Mouse (Mus musculus) heart, postnatal 10 days (tissue): Measurements from ENCODE around the gene Acoxl. TPM values are rescaled to one million over a fixed set of nuclear protein-coding genes. Genes with fewer than 3 reads are reported as not detected.

Source experiments
- DNase-seq, 2 experiments: peaks; one replicate each; pipeline ENCODE4 v3.0.0; 2021
- intact Hi-C: fragments of 180-260 bp; cut with DNase I; formaldehyde crosslinking; loops from one replicate; pipeline ENCODE4 v1.15.1; 2025
- total RNA-seq, 2 experiments: library from RNA; stranded (reverse); gene quantifications; 2 replicates each; pipeline ENCODE4 v1.2.3; 2021

Acoxl gene
- total RNA-seq, 2 experiments from 2014 or later = 0.10 TPM; not detected in 1

DNA sequence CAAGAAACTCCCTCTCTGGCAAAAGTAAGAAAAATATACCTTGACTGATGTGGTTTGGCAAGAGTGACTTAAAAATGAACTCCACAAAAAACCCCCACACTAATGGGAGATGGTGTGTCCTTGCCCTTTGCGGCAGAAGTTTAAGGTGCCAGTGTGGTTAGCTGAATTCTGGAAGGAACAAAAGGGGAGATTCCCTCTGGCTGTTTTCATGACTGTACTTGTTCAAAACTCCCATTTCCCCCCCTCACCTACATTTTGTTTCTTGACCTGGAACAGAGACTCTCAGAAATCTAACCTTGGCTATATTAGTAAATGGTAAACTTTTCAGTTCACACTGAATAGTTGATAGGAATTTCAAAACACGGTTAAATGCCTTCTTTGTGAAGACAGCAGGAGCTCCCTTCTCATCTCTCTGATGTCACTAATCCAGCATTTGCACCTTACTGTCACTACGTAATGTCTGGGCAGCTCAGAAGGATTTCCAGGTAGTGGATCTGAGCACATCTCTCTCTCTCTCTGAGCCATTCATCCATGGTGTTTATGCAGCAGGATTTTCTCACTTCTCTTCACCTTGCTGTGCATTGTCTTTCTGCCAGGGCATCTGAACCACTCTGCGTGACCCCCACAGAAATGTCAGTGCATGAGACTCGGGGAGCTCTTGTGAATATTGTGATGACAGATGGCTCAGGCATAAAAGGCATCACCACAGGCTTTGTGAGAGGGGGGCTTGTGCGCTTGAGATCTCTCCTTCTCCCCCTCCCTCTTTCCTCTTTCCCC, 91.5 kb downstream of the Acoxl start:
- intact Hi-C loops = no loop called here
- no peak for DNase-seq

DNA sequence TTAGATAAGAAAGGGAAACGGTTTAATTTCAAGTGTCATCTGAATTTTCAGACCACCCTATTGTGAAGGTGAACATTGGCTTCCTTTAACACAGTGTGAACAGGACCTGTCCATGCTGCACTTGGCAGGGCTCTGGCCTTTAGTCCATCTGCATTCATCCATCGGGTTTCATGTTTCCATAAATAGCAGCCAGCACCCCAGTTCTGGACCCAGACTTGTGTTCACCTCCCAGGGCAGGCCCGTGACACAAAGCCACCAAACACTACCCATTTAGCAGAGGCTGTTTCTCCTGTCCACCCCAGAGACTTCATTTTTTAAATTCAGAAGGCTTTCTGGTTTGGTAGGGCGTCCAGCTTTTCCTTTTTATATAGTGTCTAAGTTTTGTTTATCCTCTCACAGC, 92.9 kb downstream of the Acoxl start:
- intact Hi-C loops = no loop called here
- DNase-seq = no peak

DNA sequence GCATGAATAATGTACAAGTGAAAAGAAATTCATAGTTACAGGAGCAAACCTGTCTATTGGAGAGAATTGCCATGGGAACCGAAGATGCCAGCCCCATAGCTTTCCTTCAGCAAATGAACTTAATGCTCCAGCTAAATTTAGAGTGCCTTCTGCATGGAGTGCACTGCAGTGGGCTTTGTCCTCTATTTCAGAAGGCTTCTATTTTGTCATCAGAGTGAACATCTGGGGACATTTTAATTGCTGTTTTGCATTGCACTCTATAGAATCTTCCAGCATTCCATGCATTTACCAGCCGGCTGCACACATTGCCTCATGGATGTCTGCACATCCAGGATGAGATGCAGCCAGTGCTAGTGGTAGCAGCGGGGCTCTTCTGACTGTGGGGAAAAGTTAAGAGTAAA, 94.9 kb downstream of the Acoxl start:
- no peak for DNase-seq
- intact Hi-C loops = no loop called here

DNA sequence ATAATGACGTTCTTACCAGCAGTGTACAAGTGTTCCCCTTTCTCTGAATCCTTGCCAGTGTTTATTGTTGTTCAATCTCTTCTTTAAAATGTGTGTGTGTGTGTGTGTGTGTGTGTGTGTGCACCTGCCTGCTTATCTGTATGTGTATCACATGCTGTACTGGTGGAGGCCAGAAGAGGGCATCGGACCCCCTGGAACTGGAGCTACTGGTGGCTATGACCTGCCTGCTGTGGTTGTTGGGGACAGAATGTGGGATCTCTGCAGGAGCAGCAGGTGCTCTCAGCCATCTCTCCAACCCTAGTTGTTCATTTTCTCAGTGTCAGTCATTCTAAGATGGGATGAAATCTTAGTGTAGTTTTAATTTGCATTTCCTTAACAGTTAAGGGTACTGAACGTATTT, 98.4 kb downstream of the Acoxl start:
- DNase-seq = no peak
- intact Hi-C loops = no loop called here

DNA sequence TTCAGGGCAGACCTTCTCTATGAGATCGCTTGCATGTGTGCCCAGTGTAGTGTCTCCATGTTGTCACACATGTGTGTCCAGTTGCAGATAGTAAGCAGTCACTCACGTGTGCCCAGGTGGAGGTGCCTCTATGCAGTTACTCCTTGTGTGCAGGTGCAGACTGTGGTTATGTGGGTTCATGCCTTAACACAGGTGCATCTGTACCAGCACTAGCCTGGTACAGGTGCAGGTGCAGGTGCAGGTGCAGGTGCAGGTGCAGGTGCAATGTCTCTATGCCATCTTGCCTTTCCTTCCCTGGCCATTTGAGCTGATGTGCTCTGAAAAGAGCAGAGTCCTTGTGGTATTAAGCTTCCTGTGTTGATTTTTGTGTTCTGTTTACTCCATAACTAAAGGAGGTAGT, 100.5 kb downstream of the Acoxl start:
- intact Hi-C loops = no loop called here
- DNase-seq = no peak

DNA sequence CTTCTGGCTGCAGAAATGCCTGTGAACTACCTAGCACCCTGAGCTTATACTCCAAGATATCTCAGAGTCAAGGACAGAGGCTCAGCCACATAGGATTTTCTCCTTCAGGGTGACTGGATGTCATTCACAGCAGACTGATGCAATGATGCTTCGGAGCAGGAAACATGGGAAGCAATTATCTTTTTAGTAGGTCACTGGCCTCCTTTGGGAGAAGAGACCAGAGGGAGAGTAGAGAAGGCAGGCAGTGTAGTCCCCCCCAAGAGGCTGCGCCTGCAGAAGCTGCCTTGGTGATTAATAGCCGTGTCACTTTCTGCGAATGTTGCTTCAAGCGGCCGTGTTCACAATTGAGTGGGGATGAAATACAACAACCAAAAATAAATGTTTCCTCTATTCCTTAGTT, 121.9 kb downstream of the Acoxl start:
- no peak for DNase-seq
- intact Hi-C loops = no loop called here

DNA sequence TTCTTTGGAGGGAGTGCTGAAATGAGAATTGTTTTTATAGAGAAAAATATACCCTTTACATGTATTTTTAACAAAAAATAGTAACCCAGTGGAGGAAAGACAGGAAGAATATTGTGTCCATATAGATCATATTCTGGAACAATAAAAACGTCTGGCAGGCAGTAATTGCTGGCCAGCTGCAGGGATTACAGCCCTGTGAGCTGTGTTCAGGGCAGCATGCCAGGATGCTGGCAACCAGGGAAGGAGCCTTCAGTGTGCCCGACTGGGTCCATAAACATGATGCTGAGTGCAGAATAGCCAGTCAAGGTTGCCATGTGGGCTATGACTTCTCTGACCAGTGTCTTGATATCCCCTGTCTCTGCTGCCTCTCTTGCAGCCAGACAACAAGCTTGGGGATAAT, 122.5 kb downstream of the Acoxl start:
- peak; percentile 34 to 44 for DNase-seq
- intact Hi-C loops = no loop called here

DNA sequence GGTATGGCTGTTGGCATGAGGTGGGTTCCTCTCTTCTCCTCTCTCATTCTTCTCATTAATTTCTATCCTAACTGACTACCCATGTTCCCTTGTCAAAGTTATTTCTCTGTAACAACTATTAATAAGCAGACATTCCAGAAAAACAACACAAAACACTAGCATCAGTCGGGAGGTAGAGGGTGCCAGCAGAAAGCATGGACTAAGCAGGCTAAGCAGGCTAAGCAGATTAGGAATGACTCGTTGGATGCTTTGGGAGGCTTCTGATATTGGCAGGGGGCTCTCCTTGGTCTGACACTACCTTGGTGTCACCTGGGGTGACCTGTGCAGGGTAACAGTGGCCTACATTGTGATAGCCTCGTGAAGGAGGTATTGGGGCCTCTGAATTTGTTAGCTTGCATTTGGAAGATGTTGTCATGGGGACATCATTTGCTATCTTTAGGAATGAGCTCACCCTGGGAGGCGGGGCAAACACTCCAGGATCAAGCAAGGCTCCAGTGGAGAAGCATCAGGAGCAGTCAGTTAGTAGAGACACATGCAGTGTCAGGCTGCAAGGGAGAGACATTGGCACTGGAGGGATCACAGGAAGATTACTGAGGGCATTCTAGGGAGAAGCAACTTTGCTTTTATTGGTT, 123.2 kb downstream of the Acoxl start:
- intact Hi-C loops = no loop called here
- DNase-seq = peak; percentile 77 to 80

DNA sequence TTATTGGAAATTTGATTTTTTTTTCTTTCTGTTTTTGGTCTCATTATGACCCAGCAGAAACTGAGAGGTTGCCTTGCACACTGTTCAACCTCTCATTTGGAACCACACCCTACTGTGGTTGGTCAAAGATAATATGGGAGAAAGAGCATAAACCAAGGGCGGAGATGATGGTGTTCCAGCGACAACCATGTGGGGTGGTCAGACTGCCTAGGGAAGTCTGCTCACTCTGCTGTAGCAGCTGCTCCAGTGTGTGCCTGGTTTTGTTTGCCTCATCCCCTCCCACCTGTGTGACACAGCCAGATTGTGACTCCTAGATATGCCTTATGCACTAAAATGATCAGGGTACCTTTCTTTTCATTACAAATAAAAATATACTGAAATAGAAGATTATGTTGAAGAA, 130.3 kb downstream of the Acoxl start:
- intact Hi-C loops = no loop called here
- DNase-seq = no peak

DNA sequence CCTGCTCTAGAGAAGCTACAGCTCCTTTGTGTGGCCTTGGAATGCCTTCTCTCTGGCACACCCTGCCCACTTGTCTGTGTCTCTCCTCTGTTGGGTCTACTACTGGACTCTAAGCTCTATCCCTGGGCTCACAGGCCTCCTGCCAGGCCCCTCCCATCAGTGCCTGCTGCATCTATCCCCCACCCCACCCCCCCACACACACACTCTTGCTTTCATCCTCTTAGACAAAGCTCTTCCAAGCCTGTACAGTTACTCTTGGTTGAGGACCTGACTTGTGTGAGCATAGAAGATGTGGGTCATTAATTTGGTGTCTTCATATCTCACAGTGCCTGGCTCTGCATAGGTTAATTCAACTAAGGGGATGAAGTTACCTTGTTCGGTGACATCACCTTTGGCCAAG, 137.6 kb downstream of the Acoxl start:
- intact Hi-C loops = no loop called here
- DNase-seq = no peak

DNA sequence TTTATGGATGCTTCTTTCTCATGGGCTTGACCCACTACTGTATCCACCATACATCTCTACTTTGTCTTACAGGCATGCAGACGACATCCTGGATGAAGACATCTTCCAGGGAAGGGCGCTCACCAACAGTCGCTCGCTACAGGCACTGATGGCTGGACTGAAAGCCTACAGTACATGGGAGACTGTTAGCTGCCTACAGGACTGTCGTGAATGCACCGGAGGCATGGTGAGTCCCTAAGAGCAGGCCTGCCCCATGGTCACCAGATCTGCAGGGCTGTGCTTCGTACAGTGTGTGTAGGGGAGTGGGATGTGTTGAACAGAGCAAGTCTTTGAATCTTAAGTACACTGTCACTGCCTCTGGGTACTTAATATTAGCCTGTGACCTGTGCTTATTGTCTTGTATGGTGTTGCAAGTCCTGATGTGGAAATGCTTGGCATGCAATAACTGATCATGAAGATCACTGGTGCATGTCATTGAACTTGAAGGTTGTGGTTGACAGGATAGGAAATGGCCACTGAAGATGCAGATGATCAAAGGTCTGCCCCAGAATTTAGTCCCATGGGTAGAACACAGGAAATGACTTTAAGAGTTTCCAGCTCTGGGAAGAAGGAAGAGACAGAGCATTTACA, 140.0 kb downstream of the Acoxl start:
- intact Hi-C loops = no loop called here
- no peak for DNase-seq

DNA sequence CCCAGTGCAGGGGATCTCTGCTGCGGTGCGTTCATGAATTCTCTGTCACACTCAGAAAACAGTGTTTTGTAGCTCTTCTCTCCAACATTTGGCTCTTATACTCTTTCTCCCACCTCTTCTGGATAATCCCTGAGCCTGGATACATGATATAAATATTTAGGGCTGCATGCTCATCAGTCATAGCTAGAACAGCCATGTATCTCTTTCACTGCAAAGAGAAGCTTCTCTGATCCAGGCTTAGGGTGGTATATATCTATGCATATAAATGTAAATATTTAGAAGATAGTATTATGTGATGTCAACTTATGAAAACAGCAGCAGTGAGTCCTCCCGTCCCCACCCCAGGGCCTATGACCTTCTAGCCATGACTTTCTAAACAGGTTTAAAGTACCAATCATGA, 143.9 kb downstream of the Acoxl start:
- DNase-seq = no peak
- intact Hi-C loops = no loop called here

DNA sequence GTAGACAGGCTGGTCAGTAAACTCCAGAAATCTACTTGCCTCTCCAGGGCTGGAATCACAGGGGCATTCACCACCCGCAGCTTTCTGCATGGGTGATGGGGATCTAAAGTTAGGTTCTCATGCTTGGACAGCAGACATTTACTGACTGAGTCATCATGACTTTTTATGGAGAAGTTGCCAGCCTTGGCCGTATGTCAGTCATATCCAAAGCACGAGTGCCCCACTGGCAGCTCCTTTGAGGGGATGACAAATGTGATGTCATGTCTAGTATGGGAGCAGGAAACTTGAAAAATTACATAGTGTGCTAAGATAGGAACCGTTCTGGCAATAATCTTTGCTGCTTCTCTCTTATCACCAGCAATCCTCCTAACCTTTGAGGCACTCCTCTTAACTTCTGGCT, 144.6 kb downstream of the Acoxl start:
- peak in 1 of 2 experiments; percentile 27 for DNase-seq
- intact Hi-C loops = no loop called here

DNA sequence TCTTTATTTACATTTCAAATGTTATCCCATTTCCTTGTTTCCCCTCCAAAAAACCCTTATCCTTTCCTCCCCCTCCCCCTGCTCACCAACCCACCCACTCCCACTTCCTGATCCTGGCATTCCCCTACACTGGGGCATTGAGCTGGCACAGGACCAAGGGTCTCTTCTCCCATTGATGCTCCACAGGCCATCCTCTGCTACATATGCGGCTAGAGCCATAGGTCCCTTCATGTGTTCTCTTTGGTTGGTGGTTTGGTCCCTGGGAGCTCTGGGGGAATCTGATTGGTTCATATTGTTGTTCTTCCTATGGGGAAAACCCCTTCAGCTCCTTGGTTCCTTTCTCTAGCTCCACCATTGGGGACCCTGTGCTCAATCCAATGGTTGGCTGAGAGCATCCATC, 145.3 kb downstream of the Acoxl start:
- intact Hi-C loops = no loop called here
- DNase-seq = no peak

DNA sequence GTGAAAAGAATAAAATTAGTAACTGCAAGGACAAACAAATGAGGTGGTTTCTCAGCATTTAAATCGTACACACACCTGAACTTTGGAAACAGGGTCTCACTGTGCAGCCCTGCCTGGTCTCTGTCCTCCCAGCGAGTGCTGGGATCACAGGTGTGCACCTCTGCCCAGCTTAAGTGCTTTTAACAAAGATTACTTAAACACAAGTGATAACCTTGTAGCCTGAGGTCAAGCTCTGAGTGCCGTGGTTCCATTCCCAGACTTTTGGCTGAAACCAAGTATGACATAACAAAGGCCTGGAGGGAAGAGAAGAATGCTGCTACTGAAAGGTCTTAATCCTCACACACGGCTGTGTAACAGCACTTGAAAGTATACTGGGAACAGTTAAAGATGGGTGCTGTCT, 149.0 kb downstream of the Acoxl start:
- intact Hi-C loops = no loop called here
- no peak for DNase-seq

DNA sequence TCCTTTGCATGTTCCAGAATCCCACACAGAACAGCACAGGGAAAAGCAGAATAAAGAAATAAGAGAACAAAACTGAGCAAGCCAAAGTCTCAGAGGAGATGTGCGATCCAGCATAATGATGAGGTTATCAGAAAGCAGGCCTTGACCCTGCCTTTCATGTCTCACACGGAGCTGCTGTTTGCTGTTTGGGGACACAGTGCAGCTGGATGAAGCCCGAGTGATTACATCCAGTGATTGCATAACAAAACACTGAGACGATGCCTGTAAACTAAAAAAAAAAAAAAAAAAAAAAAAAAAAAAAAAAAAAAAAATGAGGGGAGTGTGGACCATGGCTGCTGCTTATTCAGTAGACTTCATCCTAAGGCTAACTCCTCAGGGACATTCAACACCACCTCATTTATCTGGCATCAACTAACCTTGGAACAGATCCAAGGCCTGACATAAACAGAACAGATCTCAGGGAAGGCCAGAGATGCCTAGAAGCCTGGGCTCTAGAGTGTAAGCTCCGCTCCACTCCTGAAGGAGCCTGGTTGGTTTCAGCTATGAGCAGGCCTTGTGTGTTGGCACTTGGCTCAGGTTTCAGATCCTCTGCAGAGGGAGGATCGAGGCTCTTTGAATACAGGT, 152.3 kb downstream of the Acoxl start:
- DNase-seq = peak; percentile 55 to 63
- intact Hi-C loops = no loop called here

DNA sequence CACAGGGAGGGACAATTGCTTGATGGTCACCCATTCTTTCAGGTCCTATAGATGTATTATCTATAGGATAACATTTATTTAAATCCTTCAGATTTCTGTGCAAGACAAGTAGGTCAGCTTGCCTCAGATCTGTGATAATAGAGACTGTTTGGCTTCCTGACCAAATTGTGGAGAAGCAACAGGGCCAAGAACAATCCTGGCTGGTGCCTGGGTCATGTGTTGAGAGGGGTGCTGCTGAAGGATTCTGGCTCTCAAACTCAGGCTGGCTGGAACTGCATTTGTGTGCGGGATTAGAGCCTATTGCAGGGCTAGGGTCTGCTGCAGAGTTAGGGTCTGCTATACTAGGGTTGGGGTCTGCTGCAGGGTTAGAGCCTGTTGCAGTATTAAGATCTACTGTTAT, 153.0 kb downstream of the Acoxl start:
- DNase-seq = peak; percentile 42 to 45

DNA sequence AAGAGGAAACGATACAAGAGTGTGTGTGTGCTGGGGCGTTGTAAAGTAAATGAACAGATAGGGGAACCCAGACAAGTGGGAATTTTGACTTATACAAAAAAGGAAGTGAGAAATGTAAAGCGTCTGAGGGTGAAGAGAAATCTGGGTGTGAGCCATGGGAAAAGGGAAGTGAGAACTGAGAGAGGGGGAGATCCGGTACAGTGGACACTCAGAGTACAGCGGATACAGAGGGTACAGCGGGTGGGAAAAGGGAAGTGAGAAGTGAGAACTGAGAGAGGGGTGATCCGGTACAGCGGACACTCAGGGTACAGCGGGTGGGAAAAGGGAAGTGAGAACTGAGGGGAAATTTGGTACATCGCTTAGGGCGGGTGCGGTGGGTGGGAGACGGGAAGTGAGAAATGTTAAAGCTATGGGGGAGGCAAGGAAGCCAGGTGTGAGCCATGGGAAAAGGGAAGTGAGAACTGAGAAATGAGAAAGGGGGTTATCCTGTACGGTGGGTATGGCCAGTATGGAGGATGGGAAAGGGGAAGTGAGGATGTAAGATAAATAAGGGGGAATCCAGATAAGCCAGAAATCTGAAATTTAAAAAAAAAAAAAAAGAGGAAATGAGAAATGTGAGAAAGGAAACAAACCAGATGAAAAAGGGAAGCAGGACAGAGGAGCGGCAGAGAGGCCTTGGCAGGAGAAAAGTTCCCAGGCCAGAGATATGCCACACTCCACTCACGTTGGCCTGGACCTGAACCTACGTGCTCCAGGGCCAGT, 170.2 kb downstream of the Acoxl start:
- intact Hi-C loops = no loop called here
- no peak for DNase-seq

More for the DNA sequence above, 153.0 kb downstream of the Acoxl start:
- intact Hi-C loops = no loop called here

DNA sequence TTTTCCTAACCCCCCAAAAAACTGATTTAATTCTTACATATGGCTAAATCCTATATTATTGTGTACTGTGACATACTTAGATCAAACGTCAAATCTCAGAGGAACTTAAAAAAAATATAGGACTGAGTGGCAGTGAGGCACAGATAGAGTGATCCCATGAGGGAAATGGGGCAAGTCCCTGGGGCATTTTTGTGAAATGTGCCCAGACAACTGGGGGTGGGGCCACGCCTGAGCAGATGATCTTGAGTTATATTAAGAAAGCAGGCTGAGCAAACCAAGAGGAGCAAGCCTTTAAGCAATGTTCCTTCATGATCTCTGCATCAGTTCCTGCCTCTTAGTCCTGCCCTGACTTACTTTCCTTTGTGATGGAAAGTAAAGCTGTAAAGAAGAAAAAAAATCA, 175.9 kb downstream of the Acoxl start:
- intact Hi-C loops = no loop called here
- DNase-seq = no peak

DNA sequence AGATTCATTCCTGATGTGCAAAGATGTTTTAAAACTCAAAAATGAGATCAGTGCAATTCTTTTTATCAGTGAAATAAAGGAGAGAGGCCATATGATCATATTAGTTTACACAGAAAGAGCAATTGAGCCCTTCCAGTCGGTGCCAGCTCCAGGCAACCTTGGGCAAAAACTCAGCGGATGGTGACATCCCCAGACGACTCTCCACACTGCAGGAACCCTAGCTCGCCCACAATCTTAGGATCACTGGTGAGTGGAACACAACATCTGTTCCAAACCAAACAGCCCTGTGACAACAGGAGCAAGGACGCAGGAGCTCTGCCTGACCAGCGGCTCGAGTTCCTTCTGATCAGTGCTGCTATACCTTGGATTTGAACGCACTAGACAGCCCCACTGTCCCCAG, 176.9 kb downstream of the Acoxl start:
- intact Hi-C loops = no loop called here
- DNase-seq = no peak
